Mouse (Mus musculus): Measurements from ENCODE around the gene Mfap5. TPM values are rescaled to one million over a fixed set of nuclear protein-coding genes. Genes with fewer than 3 reads are reported as not detected.
"Not testable (repeated sequence)": the region's sequence is repeated elsewhere in the genome, so short reads cannot be mapped to it uniquely, and the experiment has no call there.

Gene Mfap5
- polyA plus RNA-seq, 1 experiment: 0.90 TPM

DNA sequence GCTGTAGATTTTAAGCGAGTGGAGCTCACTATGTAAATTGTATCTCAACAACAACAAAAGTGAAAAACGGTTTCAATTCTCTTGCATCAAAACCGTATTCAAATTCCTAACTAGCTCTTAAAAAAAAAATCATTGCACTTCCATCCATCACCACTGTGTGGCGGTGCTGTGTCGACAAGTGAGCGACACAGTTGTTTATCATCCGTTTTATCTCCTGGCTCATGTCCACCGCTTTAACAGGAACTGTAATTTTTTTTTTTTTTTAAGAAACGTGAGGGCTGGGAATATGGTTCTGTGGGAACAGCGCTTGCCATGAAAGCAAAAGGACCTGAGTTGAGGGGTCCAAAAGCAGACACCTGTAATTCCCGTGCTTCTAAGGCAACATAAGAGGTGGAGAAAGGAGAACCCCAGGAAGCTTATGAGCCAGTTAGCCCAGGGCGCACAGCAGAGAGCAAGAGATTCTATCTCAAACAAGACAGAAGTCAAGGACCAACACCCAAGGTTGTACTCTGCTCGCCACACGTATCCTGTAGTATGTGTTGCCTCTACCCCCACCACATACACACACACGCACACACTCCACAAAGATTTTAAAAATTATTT, 51.4 kb downstream of the Mfap5 start:
- peak; percentile 44 to 93 for DNase-seq (ENCODE audit: extremely low spot score in 1 of 2, low spot score in 1 of 2)

DNA sequence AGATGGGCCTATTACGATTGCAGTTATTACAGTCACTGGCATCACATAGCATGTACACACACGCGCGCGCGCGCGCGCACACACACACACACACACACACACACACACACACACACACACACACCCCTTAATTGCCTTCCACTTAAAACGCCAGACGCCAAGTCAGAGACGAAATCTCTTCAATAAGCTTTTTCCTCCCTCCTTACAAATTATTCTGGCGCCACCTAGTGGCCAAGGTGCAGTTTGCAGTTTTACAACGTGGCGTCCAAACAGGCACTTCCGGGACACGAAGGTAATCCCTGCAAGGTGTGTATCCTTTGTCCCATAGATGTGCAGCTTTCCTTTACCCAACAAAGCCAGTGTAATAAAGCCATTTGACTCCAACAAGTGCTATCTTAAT, 54.8 kb downstream of the Mfap5 start:
- peak; percentile 33 to 81 for DNase-seq (ENCODE audit: extremely low spot score in 1 of 2, low spot score in 1 of 2)

DNA sequence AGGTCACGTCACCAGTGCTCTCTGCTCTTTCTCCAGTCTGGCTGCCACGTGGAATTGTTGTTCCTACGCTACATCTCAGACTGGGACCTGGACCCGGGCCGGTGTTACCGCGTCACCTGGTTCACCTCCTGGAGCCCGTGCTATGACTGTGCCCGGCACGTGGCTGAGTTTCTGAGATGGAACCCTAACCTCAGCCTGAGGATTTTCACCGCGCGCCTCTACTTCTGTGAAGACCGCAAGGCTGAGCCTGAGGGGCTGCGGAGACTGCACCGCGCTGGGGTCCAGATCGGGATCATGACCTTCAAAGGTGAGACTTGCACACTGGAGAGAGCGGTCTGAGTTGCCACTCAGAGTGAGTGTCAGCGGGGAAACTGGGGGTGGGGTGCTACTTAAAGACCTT, 55.4 kb downstream of the Mfap5 start:
- no peak for DNase-seq (ENCODE audit: extremely low spot score in 1 of 2, low spot score in 1 of 2)

DNA sequence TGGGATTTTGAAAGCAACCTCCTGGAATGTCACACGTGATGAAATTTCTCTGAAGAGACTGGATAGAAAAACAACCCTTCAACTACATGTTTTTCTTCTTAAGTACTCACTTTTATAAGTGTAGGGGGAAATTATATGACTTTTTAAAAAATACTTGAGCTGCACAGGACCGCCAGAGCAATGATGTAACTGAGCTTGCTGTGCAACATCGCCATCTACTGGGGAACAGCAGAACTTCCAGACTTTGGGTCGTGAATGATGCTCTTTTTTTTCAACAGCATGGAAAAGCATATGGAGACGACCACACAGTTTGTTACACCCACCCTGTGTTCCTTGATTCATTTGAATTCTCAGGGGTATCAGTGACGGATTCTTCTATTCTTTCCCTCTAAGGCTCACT, 56.8 kb downstream of the Mfap5 start:
- peak; percentile 39 to 87 for DNase-seq (ENCODE audit: extremely low spot score in 1 of 2, low spot score in 1 of 2)

DNA sequence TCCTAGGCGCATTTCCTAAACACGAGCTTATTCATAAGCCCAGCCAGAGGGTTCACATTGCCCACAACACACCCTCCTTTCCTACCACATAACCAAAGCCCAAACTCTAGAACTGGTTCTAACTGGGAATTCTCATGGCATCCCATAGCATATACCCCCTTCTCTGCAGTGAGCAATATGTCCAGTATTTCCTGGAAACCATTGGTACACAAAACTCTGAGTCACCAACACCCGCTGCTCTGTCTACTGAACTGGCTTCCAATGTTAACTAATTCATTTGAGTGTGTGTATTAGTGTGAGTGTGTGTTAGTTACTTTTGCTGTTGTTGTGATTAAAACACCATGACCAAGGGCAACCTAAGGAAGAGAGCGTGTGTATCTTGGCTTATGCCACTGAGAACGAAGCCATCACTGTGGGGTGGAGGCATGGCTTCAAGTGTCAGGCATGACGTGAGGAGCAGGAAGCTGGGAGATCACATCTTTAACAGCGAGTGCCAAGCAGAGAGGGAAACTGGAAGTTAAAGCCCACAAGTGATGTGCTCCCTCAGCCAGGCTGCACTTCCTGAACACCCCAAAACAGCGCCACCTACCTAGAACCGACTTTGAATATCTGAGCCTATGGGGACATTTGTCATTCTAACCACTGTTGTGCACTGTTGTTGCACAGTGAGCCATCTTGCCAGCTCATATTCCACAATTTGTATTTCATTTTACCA, 59.6 kb downstream of the Mfap5 start:
- DNase-seq (ENCODE audit: extremely low spot score in 1 of 2, low spot score in 1 of 2): no peak

DNA sequence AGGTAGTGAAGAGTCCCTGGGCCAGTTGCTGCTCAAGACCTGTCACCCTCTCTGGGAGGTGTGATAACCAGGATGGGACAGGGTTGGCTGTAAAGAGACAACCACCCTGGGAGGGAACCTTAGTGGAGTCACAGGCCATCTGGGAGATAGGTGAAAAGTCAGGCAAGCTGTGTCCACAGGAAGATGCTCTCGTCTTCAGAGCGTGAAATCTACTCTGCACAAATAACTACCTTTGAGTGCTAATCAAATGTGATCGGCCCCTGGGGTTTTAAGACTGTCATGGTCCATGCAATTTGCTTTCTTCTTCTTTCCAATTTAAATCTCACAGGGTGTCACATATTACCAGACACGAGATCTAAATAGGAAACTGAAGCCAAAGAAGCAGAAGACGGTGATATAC, 63.5 kb downstream of the Mfap5 start:
- DNase-seq (ENCODE audit: extremely low spot score in 1 of 2, low spot score in 1 of 2): no peak

DNA sequence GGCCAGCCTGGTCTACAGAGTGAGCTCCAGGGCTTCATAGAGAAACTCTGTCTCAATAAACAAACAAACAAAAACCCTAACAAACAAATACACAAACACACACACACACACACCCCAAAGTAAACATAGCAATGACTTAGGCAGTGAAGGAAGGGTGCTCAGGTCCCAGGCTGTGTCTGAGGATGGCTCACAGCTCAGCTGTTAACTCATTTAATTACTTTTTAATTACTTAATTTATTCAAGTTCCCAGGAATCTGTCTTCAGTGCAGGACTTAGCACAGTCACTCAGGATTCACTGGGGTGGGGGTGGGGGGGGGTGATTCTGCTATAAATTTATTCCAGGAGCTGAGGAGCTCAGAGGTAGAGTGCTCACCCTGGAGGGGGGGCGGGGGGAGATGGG, 64.1 kb downstream of the Mfap5 start:
- DNase-seq (ENCODE audit: extremely low spot score in 1 of 2, low spot score in 1 of 2): no peak

DNA sequence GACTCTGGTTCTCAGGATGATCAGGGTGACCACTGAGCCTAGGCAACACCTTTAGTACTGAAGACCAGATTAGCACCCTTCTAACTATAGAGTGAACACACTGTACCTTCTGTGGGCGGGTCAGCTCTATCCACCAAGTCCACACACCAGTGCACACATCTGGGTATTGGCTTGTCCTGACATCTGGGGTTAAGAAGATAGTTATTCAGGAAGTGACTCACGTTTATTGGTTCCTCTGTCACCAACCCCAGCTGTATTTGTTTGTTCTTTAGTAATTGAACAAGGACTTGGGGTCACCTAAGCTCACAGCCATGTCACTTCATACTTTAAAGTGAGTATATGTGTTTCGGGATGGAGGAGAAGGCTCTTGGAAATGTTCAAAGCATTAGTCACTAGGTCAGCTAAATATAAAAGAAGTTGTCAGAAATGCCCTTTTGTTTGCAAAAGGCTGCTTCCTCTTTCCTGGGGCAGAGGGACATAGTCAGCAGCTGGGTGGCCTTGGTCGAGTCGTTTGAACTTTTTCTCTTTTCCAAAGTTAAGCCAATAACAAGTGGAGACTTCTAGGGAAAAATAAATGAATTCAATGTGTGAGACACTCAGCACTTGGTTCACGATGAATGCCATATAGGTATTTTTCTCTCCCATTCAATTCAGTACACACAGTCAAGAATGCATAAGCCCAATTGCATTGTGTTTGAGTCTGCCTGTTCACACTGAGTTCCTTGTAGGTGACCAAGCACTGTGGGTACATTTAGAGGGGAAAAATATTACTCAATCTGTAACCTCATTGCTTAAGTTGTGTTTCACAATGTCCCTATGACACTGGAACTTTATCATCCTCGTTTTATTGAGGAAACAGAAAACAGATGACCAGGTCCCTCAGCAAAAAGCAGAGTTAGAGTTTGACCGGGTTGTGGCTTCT, 65.3 kb downstream of the Mfap5 start:
- no peak for DNase-seq (ENCODE audit: extremely low spot score in 1 of 2, low spot score in 1 of 2)

DNA sequence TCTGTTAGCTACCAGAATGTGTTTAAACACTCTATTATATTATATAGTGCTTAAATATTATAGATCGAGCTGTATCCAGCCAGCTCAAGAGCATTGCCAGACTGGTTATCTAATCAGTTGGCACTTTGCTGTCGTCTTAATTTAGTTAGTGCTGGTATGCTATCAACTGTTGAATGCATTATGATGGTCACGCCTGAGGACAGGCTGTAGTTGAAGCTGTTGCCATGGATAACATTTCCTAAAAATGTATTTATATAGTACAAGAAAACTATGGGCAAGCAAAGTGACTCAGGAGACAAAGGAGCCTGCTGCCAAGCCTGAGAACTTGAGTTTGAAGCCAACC, 65.9 kb downstream of the Mfap5 start:
- DNase-seq (ENCODE audit: extremely low spot score in 1 of 2, low spot score in 1 of 2): peak in 1 of 2 experiments; percentile 19

DNA sequence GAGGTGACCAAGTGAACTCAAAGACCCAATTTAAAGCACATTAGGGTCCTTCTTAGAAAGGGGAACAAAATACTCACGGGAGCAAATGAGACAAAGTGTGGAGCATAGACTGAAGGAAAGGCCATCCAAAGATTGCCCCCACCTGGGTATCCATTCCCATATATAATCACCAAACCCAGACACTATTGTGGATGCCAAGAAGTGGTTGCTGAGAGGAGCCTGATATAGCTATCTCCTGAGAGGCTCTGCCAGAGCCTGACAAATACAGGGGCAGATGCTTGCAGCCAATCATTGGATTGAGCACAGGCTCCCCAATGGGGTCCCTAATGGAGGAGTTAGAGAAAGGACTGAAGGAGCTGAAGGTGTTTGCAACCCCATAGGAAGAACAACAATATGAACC, 69.4 kb downstream of the Mfap5 start:
- not testable (repeated sequence) for DNase-seq (ENCODE audit: extremely low spot score in 1 of 2, low spot score in 1 of 2)

DNA sequence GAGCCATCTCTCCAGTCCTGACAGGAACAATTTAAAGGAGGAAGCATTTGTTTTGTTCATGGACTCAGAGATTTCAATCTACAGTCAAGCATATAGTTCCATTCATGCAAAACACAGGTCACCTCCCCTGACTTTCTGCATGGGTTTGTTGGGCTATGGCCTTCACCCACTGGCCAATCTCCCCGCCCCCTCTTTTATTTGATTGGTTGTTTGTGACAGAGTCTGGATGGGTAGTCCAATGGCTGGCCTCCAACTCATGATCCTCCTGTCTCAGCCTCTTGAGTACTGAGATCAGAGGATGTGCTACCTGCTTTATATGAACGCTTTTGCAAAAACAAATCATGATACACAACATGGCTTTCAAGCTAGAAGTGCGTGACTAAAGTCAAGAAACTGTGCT, 71.4 kb downstream of the Mfap5 start:
- DNase-seq (ENCODE audit: extremely low spot score in 1 of 2, low spot score in 1 of 2): no peak

Other genes starting within 250 kb of the Mfap5 start
- gene Klrg1, start 223.0 kb upstream of the Mfap5 start, polyA plus RNA-seq (2012; rRNA removed): 0.11 and 0.32 TPM in 2 replicates
- 71.2 and 75.4 TPM in 2 replicates for gene M6pr, start 197.1 kb upstream of the Mfap5 start, polyA plus RNA-seq (2012; rRNA removed)
- 60.0 and 65.4 TPM in 2 replicates for gene Phc1, start 165.3 kb upstream of the Mfap5 start, polyA plus RNA-seq (2012; rRNA removed)
- 51.2 and 54.9 TPM in 2 replicates for gene Rimklb, start 7.1 kb upstream of the Mfap5 start, polyA plus RNA-seq (2012; rRNA removed)
- not detected in 2 replicates for gene Aicda, start 48.0 kb downstream of the Mfap5 start, polyA plus RNA-seq (2012; rRNA removed)
- 3.3 and 5.5 TPM in 2 replicates for gene Apobec1, start 96.6 kb downstream of the Mfap5 start, polyA plus RNA-seq (2012; rRNA removed)
- gene Gdf3, start 104.2 kb downstream of the Mfap5 start, polyA plus RNA-seq (2012; rRNA removed): not detected in 2 replicates
- gene Dppa3, start 120.6 kb downstream of the Mfap5 start, polyA plus RNA-seq (2012; rRNA removed): not detected in 2 replicates
- gene Nanog, start 201.6 kb downstream of the Mfap5 start, polyA plus RNA-seq (2012; rRNA removed): 0.06 TPM in 1 of 2 replicates, not detected in the other

Data from frontal cortex, adult 2 months (tissue).